Mouse (Mus musculus) retina, adult 2 months (tissue): Measurements from ENCODE around the gene Tnnt1.

Experiments used
- DNase-seq: peaks from one replicate; pipeline ENCODE4 v3.0.0-alpha.2; 2012; ENCODE audit warnings: low read depth, low spot score

Tnnt1 gene

DNA sequence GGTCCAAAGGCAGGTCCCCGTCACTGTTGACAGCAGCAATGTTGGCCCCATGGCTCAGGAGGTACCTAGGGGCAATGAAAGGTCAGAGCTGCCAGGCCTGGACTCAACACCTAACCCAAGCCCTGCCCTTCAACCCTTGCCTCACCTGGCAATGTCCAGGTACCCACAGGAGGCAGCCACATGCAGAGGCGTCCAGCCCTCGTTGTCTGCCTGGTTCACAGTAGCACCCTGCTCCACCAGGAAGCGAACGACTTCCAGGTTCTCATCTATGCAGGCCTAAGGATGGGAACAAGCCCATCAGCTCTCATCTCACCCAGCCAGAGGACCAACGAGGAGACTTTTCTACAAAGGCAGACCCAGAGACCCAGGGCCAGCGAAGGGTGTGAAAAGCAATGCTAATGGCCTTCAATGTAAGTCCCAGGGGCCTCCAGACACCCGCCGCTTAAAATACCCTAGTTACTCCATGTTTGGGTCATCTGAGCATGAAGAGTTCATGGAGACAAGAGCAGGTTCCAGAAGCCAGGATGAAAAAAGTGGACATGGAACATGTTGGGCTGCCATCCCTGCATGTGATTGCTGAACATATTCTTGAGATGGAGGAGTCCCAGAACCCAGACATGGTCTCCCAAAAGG lies 18.8 kb downstream of the Tnnt1 start:
- DNase-seq, result no peak

GRCm38 (mm10) chr7:4496468-4496867 lies 19.7 kb downstream of the Tnnt1 start:
- DNase-seq, result no peak

DNA sequence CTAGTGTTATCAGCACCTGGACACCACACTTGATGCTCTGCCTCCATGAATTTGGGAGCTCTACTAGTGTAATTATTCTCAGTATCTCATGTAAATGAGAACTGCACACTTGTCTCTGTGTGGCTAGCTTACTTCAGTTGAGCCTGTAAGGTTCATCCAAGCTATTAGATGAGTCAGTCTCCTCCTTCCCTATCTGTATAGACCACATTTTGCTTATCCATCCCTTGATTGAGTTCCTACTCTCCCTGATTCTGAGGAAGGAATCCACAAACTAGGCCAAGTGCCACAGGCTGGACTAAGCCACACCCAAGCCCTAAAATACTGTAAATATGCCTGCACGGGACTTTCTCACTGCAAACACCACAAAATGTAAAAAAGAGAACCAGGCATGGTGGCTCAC lies 22.2 kb downstream of the Tnnt1 start:
- no peak for DNase-seq

DNA sequence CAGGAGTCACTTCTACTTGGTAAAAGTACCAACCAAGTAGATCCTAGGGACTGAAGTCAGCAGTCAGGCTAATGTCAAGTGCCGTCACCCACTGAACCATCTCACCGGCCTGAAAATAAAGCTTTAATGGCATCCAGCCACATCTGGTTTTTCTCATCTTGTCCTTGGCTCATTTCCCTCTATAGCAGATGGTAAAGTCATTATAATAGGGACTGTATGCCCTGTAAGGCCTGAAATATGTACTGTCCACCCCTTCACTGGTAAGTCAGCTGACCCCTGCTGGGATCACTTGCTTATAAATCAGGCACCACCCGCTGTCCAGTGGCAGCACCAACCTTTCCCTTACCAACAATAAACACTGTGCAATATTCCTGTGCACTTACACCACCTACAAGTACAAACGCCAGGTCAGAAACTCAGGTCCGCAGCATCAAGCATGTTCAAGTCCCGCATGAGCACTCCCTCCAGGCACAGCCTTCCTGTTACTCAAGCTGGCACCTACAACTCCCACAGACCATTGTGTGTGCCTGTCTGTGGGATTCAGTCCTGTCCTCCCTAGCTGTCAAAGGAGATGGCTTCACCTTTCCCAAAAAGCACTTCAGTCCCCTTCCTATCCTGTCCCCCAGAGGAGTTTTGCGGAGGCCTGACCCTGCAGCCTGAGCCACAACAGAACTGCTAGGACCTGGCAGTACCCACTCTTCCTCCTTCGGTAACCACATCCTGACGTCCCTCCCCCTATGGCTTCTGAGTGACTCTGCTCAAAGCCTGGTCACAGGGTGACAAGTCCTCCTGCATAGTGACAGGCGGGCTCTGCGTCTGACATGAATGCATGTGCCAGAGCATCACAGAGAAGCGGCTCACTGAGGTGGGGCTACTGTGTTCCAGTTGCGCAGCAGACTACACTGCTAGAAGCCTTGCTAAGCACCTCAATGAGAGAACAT lies 23.6 kb downstream of the Tnnt1 start:
- DNase-seq, result no peak

GRCm38 (mm10) chr7:4491308-4491707 lies 24.9 kb downstream of the Tnnt1 start:
- DNase-seq, result no peak

GRCm38 (mm10) chr7:4482281-4482680 lies 33.9 kb downstream of the Tnnt1 start:
- DNase-seq, result no peak

- no peak for DNase-seq
These were observed 36.5 kb downstream of the Tnnt1 start for GRCm38 (mm10) chr7:4479674-4480073.

- DNase-seq, result no peak
These were observed 37.3 kb downstream of the Tnnt1 start for GRCm38 (mm10) chr7:4478796-4479291.

GRCm38 (mm10) chr7:4478021-4478795 lies 38.0 kb downstream of the Tnnt1 start:
- no peak for DNase-seq

- DNase-seq, result no peak
These were observed 42.2 kb downstream of the Tnnt1 start for GRCm38 (mm10) chr7:4473940-4474339.

- no peak for DNase-seq
These were observed 45.0 kb downstream of the Tnnt1 start for GRCm38 (mm10) chr7:4471179-4471555.

DNA sequence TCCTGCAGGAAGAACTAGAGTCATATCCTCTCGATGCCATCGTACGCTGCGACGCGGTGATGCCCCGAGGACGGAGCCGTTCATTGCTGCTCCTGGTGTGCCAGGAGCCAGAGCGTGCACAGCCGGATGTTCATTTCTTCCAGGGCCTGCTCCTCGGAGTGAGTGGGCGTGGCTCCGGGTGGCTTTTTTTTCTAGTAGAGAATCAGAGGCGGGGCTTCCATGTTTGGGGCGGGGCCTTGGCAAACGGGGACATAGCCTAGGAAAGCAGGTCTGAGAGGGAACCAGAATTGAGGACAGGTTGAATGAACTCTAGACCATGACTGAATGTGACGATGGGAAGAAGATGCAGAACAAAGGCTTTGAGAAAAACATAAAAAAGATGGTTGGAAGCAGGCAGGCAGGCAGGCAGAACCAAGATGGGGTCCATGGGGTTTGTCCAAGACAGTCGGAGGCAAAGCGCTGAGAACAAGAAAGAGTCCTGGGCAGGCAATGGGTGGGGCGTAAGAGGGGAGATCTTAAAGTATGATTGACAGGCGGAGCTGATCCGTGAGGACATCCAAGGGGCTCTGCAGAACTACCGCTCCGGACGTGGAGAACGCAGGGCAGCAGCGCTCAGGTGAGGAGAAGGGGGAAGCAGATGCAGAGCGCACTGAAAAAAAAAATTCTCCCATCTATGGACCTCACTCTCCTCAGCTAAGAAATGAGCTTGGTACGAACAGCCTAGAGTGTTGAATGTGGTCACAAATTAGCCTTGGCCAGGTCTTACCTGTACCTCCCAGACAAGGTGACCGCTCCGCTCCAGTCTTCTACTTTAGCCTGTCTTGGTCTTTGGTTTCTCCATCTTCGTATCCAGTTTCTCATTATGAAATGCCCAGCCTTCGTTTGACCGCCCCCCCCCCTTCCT lies 45.7 kb downstream of the Tnnt1 start:
- no peak for DNase-seq

- no peak for DNase-seq
These were observed 48.4 kb downstream of the Tnnt1 start for GRCm38 (mm10) chr7:4467801-4468200.

GRCm38 (mm10) chr7:4464194-4464824 lies 51.9 kb downstream of the Tnnt1 start:
- no peak for DNase-seq

DNA sequence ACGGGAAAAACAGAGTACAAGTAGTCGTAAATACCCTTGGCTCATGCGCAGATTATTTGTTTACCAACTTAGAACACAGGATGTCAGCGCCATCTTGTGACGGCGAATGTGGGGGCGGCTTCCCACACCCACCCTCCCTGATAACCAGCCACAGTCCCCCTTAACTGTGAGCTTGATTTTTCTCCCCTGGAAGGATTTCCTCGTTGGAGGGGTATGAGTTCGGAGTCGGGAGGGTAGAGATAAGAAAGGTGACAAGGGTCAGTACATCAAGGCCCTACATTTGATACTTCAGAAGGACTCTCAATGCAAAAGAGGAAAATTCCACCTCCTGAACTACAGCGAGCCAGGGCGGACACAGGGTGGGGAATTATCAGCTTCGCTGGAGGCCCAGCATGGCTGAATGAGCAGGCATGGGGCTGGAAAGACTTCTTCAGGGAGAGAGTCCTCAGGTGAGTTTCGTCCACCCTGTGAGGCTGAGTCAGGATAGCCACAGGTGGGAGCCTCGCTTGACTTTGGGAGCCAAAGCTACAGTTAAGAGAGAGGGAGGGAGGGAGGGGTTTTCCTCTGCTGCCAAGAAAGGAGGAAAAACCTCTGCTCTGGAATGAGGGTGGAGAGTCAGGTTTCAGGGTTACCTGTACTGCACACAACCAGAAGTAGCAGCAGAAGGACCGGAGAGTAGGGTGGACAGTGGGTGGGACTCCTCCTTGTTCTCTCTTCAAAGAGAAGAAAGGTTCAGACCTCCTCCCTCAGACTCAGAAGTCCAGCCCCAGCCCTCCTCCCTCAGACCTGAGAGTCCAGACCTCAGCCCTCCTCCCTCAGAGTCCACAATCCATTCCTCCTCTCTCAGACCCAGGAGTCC lies 55.4 kb downstream of the Tnnt1 start, which contains the start of gene Eps8l1:
Gene Eps8l1 (plus strand): TSS at position 99 of the 859 bp plus-strand sequence.
- DNase-seq, result no peak
